Mouse (Mus musculus) bone marrow, adult 2 months (tissue): ENCODE measurements around the gene Frmpd3.

ENCODE experiments used
- CTCF ChIP-seq: fragments of 200-500 bp; IDR thresholded peaks from 2 replicates; pipeline ENCODE4 v1.5.1; 2011; ENCODE audit warnings: low read length, control low read depth; ENCODE audit not compliant: control insufficient read depth, insufficient read depth
- POLR2A ChIP-seq: fragments of 200-500 bp; IDR thresholded peaks from 2 replicates; pipeline ENCODE4 v1.6.1; 2011; ENCODE audit warnings: low read depth, mild to moderate bottlenecking, control low read depth, low read length, borderline replicate concordance; ENCODE audit not compliant: control insufficient read depth

GRCm38 (mm10) chrX:140305652-140306051 lies 36.4 kb upstream of the Frmpd3 start:
- no peak for TF ChIP-seq CTCF
- TF ChIP-seq POLR2A = no peak
